Mouse (Mus musculus): ENCODE results near the gene Slc26a6. TPM values are rescaled to one million over a fixed set of nuclear protein-coding genes. Genes with fewer than 3 reads are reported as not detected.
A peak's percentile ranks its signal among the peaks of the same experiment; 100 is the strongest.

Gene Slc26a6
- polyA plus RNA-seq, 1 experiment from 2014 or later, result 10.0 TPM

DNA sequence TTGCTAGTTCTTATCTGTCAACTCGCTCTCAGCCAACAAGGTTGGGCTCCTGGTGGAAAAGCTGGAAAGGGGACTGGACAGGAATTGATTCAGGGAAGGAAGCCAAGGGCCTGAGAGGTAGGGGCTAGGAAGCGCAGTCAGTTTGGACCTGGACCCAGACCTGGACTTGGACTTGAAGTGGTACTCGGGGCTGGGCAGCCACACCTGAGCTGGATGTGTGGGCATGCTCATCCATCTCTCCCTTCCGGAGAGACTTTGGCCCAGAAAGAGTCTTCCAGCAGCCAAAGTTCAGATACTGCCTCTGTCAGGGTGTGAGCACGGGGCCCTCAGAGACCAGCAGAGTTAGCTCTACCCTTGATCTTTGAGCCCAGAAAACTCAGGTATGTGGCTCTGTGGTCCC lies 2.3 kb downstream of the Slc26a6 start:
- H3K9me3 ChIP-seq (ENCODE audit: control insufficient read depth, low read length), result no peaks in the 10 kb centered on the region
- no peak for ATAC-seq (ENCODE audit: low read depth)
- no peaks in the 10 kb centered on the region for H3K36me3 ChIP-seq (ENCODE audit: control insufficient read depth, insufficient read depth, low read length)
- 34% methylated on average over 5 of the region's 5 CpGs for WGBS
- H3K9ac ChIP-seq (ENCODE audit: low read length), result peak overlapping the region; percentile 75
- peak overlapping the region; percentile 86 for H3K4me3 ChIP-seq (ENCODE audit: low read length)
- peak overlapping the region; percentile 94 for H3K27ac ChIP-seq (ENCODE audit: low read length)
- H3K4me2 ChIP-seq (ENCODE audit: low read depth, low read length), result peak overlapping the region; percentile 89
- no peaks in the 10 kb centered on the region for H3K27me3 ChIP-seq (ENCODE audit: control insufficient read depth, insufficient read depth, low read depth, low read length)
- peaks cover 18% of the 10 kb centered on the region for H3K4me1 ChIP-seq (replicated peaks; ENCODE audit: control insufficient read depth, insufficient read depth, low read length)

DNA sequence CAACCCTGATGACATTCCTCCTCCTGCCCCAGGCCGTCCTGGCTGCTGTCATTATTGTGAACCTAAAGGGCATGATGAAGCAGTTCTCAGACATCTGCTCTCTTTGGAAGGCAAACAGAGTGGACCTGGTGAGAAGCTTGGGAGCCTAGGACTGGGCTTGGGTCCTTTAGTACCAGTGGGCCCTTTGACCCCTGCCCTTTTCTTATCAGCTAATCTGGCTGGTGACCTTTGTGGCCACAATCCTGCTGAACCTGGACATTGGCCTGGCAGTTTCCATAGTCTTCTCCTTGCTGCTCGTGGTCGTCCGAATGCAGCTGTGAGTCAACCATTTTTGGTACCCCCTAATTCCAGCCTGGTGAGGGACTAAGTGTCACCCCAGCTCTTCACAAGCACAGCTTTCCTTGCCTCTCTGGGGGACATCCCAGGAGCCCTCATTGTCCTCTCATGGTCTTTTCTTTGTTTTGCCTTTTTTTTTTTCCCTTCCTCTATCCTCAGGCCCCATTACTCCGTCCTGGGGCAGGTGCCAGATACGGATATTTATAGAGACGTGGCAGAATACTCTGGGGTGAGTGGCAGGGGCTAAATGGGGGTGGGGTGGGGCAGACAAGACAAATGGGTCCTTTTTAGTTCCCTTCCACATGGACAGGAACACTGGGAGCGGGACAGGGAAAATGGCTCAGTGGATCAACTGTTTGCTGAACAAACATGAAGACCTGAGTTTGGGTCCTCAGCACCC lies 5.9 kb downstream of the Slc26a6 start:
- Histone ChIP-seq H3K9me3 (ENCODE audit: control insufficient read depth, low read length) (no peaks in the 10 kb centered on the region), H3K9ac (ENCODE audit: low read length) (no peak overlapping the region), H3K27ac (ENCODE audit: low read length) (no peak overlapping the region), H3K36me3 (ENCODE audit: control insufficient read depth, insufficient read depth, low read length) (no peaks in the 10 kb centered on the region), H3K4me1 (replicated peaks; ENCODE audit: control insufficient read depth, insufficient read depth, low read length) (peaks cover 12% of the 10 kb centered on the region), H3K4me2 (ENCODE audit: low read depth, low read length) (no peak overlapping the region), H3K27me3 (ENCODE audit: control insufficient read depth, insufficient read depth, low read depth, low read length) (no peaks in the 10 kb centered on the region), H3K4me3 (ENCODE audit: low read length) (no peak overlapping the region)
- ATAC-seq (ENCODE audit: low read depth), result no peak
- WGBS, result 65% methylated on average over 8 of the region's 8 CpGs

- H3K27ac ChIP-seq (ENCODE audit: low read length), result no peak overlapping the region
Observed at GRCm38 (mm10) chr9:108912308-108912707, 59.2 kb downstream of the Slc26a6 start.

GRCm38 (mm10) chr9:108913161-108913560 lies 60.1 kb downstream of the Slc26a6 start:
- no peaks in the 10 kb centered on the region for H3K36me3 ChIP-seq (ENCODE audit: control insufficient read depth, insufficient read depth, low read length)
- no peak overlapping the region for H3K27ac ChIP-seq (ENCODE audit: low read length)
- no peaks in the 10 kb centered on the region for H3K27me3 ChIP-seq (ENCODE audit: control insufficient read depth, insufficient read depth, low read depth, low read length)
- H3K4me2 ChIP-seq (ENCODE audit: low read depth, low read length), result no peak overlapping the region
- no peaks in the 10 kb centered on the region for H3K4me1 ChIP-seq (replicated peaks; ENCODE audit: control insufficient read depth, insufficient read depth, low read length)
- H3K9ac ChIP-seq (ENCODE audit: low read length), result no peak overlapping the region
- WGBS, result 83% methylated on average over 7 of the region's 7 CpGs
- no peak for ATAC-seq (ENCODE audit: low read depth)
- H3K4me3 ChIP-seq (ENCODE audit: low read length), result no peak overlapping the region
- no peaks in the 10 kb centered on the region for H3K9me3 ChIP-seq (ENCODE audit: control insufficient read depth, low read length)

More at GRCm38 (mm10) chr9:108912308-108912707, 59.2 kb downstream of the Slc26a6 start:
- Histone ChIP-seq H3K4me2 (ENCODE audit: low read depth, low read length) (no peak overlapping the region), H3K9me3 (ENCODE audit: control insufficient read depth, low read length) (no peaks in the 10 kb centered on the region), H3K27me3 (ENCODE audit: control insufficient read depth, insufficient read depth, low read depth, low read length) (no peaks in the 10 kb centered on the region), H3K4me3 (ENCODE audit: low read length) (no peak overlapping the region), H3K36me3 (ENCODE audit: control insufficient read depth, insufficient read depth, low read length) (no peaks in the 10 kb centered on the region), H3K4me1 (replicated peaks; ENCODE audit: control insufficient read depth, insufficient read depth, low read length) (no peaks in the 10 kb centered on the region), H3K9ac (ENCODE audit: low read length) (no peak overlapping the region)
- no peak for ATAC-seq (ENCODE audit: low read depth)
- WGBS, result 62% methylated on average over 6 of the region's 6 CpGs

DNA sequence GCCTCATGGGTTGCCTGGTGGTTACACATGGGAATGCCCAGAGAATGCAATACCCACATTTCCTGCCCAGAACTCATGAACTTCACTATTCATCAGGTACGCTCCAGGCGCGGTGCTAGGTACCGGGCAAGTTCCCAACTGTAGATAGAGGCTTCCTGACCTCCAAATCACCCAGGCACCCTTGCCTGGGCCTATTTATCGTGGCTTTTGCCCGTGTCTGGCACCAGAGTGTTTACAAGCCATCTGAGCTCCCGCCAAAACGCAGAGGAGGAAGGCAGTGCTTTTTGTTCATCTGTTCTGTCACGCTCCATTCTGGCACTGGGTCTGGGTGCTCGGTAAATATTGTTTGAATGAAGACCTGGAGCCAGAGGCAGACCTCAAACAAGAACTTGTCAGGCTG lies 60.5 kb downstream of the Slc26a6 start:
- Histone ChIP-seq H3K9me3 (ENCODE audit: control insufficient read depth, low read length) (no peaks in the 10 kb centered on the region), H3K27me3 (ENCODE audit: control insufficient read depth, insufficient read depth, low read depth, low read length) (no peaks in the 10 kb centered on the region), H3K9ac (ENCODE audit: low read length) (no peak overlapping the region), H3K36me3 (ENCODE audit: control insufficient read depth, insufficient read depth, low read length) (no peaks in the 10 kb centered on the region), H3K27ac (ENCODE audit: low read length) (no peak overlapping the region), H3K4me2 (ENCODE audit: low read depth, low read length) (no peak overlapping the region), H3K4me3 (ENCODE audit: low read length) (no peak overlapping the region), H3K4me1 (replicated peaks; ENCODE audit: control insufficient read depth, insufficient read depth, low read length) (no peaks in the 10 kb centered on the region)
- ATAC-seq (ENCODE audit: low read depth), result no peak
- 60% methylated on average over 10 of the region's 10 CpGs for whole genome bisulfite sequencing

GRCm38 (mm10) chr9:108914491-108914890 lies 61.4 kb downstream of the Slc26a6 start, which contains the start of gene Tmem89:
Tmem89 (plus strand) TSS chr9:108914619.
- 46% methylated on average over 6 of the region's 6 CpGs for WGBS
- Histone ChIP-seq H3K27ac (ENCODE audit: low read length) (no peak within 1 kb of the TSS), H3K27me3 (ENCODE audit: control insufficient read depth, insufficient read depth, low read depth, low read length) (no peaks in the 10 kb centered on the region), H3K36me3 (ENCODE audit: control insufficient read depth, insufficient read depth, low read length) (no peaks in the 10 kb centered on the region), H3K9me3 (ENCODE audit: control insufficient read depth, low read length) (no peaks in the 10 kb centered on the region), H3K4me1 (replicated peaks; ENCODE audit: control insufficient read depth, insufficient read depth, low read length) (no peaks in the 10 kb centered on the region), H3K4me3 (ENCODE audit: low read length) (no peak within 1 kb of the TSS), H3K9ac (ENCODE audit: low read length) (no peak within 1 kb of the TSS), H3K4me2 (ENCODE audit: low read depth, low read length) (no peak within 1 kb of the TSS)
- ATAC-seq (ENCODE audit: low read depth), result peak; percentile 47

DNA sequence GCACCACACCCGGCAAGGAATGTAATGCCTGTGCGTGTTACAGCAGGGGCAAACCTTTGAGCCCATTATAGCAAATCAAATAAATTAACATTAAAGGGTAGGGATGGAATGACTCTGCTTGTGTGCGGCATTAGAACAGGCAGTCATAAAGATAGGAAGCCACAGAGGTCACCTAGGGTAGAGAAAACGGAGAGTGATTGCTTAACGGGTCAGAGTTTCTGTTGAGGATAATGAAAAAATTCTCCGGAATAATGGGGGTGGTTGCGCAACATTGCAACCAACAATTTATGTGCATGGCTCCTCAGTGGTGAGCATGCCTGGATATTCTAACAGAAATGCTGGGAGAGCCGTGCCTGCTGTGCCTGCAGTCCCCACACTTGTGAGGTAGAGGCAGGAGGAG lies 72.8 kb downstream of the Slc26a6 start:
- Histone ChIP-seq H3K36me3 (ENCODE audit: control insufficient read depth, insufficient read depth, low read length) (no peaks in the 10 kb centered on the region), H3K4me2 (ENCODE audit: low read depth, low read length) (no peak overlapping the region), H3K4me3 (ENCODE audit: low read length) (no peak overlapping the region), H3K4me1 (replicated peaks; ENCODE audit: control insufficient read depth, insufficient read depth, low read length) (no peaks in the 10 kb centered on the region), H3K27ac (ENCODE audit: low read length) (no peak overlapping the region), H3K27me3 (ENCODE audit: control insufficient read depth, insufficient read depth, low read depth, low read length) (no peaks in the 10 kb centered on the region), H3K9ac (ENCODE audit: low read length) (no peak overlapping the region), H3K9me3 (ENCODE audit: control insufficient read depth, low read length) (no peaks in the 10 kb centered on the region)
- WGBS, result 54% methylated on average over 8 of the region's 8 CpGs
- no peak for ATAC-seq (ENCODE audit: low read depth)

DNA sequence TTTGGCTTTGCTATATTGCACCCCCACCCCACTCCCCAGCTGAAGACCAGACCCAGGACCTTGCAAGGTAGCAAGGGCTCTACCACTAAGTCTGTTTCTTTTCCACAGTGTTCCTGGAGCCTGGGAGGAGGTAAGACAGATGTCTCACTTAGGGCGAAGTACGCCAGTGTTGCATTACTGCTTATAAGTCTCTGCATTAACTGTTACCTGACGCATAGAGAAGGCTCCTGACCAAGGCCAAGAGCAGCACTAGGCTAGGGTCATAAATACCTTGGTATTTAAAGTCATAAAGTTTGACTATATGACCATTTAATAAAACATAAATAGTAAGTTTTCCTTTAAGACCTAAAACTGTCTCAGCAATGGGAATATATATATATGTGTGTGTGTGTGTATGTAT lies 75.3 kb downstream of the Slc26a6 start:
- H3K36me3 ChIP-seq (ENCODE audit: control insufficient read depth, insufficient read depth, low read length), result no peaks in the 10 kb centered on the region
- H3K27ac ChIP-seq (ENCODE audit: low read length), result no peak overlapping the region
- 78% methylated on average over 3 of the region's 3 CpGs for WGBS
- no peaks in the 10 kb centered on the region for H3K27me3 ChIP-seq (ENCODE audit: control insufficient read depth, insufficient read depth, low read depth, low read length)
- no peak overlapping the region for H3K4me3 ChIP-seq (ENCODE audit: low read length)
- no peaks in the 10 kb centered on the region for H3K9me3 ChIP-seq (ENCODE audit: control insufficient read depth, low read length)
- H3K9ac ChIP-seq (ENCODE audit: low read length), result no peak overlapping the region
- no peak for ATAC-seq (ENCODE audit: low read depth)
- no peaks in the 10 kb centered on the region for H3K4me1 ChIP-seq (replicated peaks; ENCODE audit: control insufficient read depth, insufficient read depth, low read length)
- no peak overlapping the region for H3K4me2 ChIP-seq (ENCODE audit: low read depth, low read length)

DNA sequence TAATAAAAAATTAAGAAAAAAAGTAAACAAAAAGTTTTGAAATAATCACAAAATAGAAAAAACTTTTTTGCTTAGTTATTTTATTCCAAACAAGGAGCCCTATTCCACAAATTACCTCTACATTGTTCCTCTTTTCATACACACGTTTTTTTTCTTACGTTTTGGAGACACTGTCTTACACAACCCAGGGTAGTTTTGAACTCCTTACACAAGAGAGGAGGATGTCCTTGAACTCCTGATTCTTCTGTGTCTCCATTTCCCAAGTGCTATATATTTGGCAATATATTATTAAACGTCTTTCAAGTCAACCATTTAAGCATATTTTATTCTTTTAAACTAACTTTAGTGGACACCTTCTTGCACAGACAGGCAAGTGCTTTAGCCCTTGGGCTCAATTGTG lies 82.9 kb downstream of the Slc26a6 start:
- H3K9me3 ChIP-seq (ENCODE audit: control insufficient read depth, low read length), result no peaks in the 10 kb centered on the region
- no peak overlapping the region for H3K9ac ChIP-seq (ENCODE audit: low read length)
- 10% methylated on average over 3 of the region's 3 CpGs for WGBS
- no peak overlapping the region for H3K27ac ChIP-seq (ENCODE audit: low read length)
- ATAC-seq (ENCODE audit: low read depth), result no peak
- peaks cover 4% of the 10 kb centered on the region for H3K4me1 ChIP-seq (replicated peaks; ENCODE audit: control insufficient read depth, insufficient read depth, low read length)
- peaks cover 18% of the 10 kb centered on the region for H3K36me3 ChIP-seq (ENCODE audit: control insufficient read depth, insufficient read depth, low read length)
- H3K27me3 ChIP-seq (ENCODE audit: control insufficient read depth, insufficient read depth, low read depth, low read length), result no peaks in the 10 kb centered on the region
- H3K4me2 ChIP-seq (ENCODE audit: low read depth, low read length), result no peak overlapping the region
- peak overlapping the region; percentile 99; the same call in 1 of the 2 replicates for H3K4me3 ChIP-seq (ENCODE audit: low read length)

Data from lung, embryonic 16.5 days (tissue).